Mouse (Mus musculus): ENCODE data around the gene Arid3a. TPM values are rescaled to one million over a fixed set of nuclear protein-coding genes. Genes with fewer than 3 reads are reported as not detected.

Arid3a gene
- total and polyA plus RNA-seq, 3 experiments = 48.4 to 114 (median 94.4) TPM

DNA sequence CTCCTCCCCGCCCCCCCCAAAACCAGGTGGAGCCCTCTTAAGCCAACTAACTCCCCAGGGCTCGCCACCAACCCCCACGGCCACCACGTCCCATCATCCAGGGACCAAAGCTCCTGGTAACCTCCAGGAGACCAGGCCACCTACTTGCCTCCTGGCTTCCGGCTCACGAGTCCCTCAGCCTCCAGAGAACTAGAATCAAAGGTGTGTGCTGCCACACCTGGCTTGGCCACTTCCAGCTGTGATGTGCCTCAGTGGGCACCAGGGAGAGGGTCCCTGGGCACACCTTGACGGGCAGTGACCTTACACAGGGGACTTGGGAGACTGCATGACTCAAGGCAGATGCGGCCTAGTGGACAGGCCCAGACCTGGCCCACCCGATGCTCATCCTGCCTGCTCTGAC is 28.8 kb downstream of the Arid3a start:
- in situ Hi-C loops (cut with MboI; ENCODE audit: low pct_ligation_motif_present, low pct_unique_long_range_greater_than_20kb, low sequenced_read_pairs) = no loop called here
- dilution Hi-C loops (cut with MboI; ENCODE audit: extremely low pct_ligation_motif_present, extremely low pct_unique_long_range_greater_than_20kb, low sequenced_read_pairs) = no loop called here
- no peak for DNase-seq (ENCODE audit: extremely low read depth)
- Histone ChIP-seq H3K4me2 (ENCODE audit: insufficient read depth, low read depth, poor library complexity, severe bottlenecking) (no peak overlapping the region), H3K36me3 (replicated peaks in 1 of 2; ENCODE audit: control insufficient read depth in 1 of 2, insufficient read depth in 1 of 2, low read length in 1 of 2) (peaks cover 23 to 36% of the 10 kb centered on the region in 2 experiments), H3K4me3 (replicated peaks in 1 of 3; ENCODE audit: low read depth in 2 of 3, low read length in 2 of 3, poor library complexity in 1 of 3) (no peak overlapping the region), H3K9ac (ENCODE audit: insufficient read depth, low read depth) (no peak overlapping the region), H3K27ac (ENCODE audit: insufficient read depth, low read depth) (peak overlapping the region; percentile 53), H3K9me3 (replicated peaks; ENCODE audit: low read length) (no peaks in the 10 kb centered on the region), H3K27me3 (replicated peaks) (no peaks in the 10 kb centered on the region), H3K4me1 (ENCODE audit: control insufficient read depth in 1 of 2, insufficient read depth in 2 of 2) (peaks cover 23 to 52% of the 10 kb centered on the region in 2 experiments), H3K79me2 (replicated peaks; ENCODE audit: control insufficient read depth, extremely low read depth, insufficient read depth, poor library complexity, severe bottlenecking) (peaks cover 7% of the 10 kb centered on the region)
- TF ChIP-seq MAFK (IDR thresholded peaks at IDR 0.05; ENCODE audit: insufficient replicate concordance, low read length) = no peak
- TF ChIP-seq POLR2AphosphoS2 (IDR thresholded peaks at IDR 0.05; ENCODE audit: low read depth, low read length) = peak; percentile 5; the same call in 1 of the 2 replicates

DNA sequence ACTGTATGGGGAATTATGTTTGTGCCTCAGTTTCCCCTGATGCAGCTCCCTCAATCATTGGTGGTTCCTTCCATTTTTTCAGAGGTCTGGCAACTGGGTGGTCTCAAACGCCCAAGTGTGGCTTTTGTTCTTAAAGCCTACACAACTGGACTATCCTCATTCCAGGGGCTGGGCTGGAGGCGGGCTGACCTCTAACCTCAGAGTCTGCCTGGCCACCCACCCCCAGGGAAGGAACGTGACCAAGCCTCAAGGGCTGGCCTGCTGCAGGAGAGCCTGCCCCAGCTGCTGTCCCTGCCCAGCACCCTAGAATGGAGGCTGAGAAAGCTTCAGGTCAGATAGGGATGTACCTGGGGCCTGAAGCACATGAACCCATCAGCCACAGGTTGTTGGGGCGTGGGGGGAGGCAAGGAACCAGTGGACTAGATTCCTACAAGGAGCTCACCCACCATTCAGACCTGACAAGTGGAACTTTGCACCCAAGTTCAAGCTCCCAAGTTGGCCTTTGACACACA is 29.9 kb downstream of the Arid3a start:
- Histone ChIP-seq H3K9ac (ENCODE audit: insufficient read depth, low read depth) (no peak overlapping the region), H3K4me1 (ENCODE audit: control insufficient read depth in 1 of 2, insufficient read depth in 2 of 2) (peaks cover 29 to 61% of the 10 kb centered on the region in 2 experiments)
- dilution Hi-C loops (cut with MboI; ENCODE audit: extremely low pct_ligation_motif_present, extremely low pct_unique_long_range_greater_than_20kb, low sequenced_read_pairs) = no loop called here

DNA sequence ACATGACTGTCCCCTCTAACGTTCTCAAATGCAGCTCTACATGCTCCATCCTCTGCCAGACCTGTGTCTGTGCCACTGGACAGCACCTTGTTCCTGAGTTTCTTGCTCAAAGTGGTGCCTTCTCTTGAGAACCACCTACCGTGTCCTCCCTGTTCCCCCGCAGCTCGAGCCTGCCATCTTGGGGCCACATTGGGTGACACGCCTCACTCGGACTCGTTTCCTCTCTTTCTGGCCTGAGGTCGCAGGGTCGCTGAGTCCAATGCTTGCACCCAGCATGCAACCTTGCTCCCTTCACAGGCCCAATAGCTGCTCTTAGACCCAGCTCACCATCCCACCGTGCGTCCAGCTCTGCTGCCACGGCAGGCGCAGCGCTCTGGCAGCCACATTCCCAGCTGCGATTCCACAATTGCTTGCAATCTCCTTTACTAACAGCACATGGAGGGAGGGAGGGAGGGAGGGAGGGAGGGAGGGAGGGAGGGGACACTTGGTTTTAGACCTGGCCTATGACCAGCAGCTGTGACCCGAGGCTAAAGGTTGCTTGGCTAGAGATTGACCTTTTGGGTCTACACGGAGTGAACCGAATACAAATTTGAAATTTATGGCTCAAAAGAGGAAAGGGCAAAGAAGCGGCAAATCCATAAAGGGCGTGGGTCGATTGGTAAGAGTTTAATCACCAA is 31.4 kb downstream of the Arid3a start:
- in situ Hi-C loops (cut with MboI; ENCODE audit: low pct_ligation_motif_present, low pct_unique_long_range_greater_than_20kb, low sequenced_read_pairs) (no loop called here), dilution Hi-C loops (cut with MboI; ENCODE audit: extremely low pct_ligation_motif_present, extremely low pct_unique_long_range_greater_than_20kb, low sequenced_read_pairs) (no loop called here)
- DNase-seq (ENCODE audit: extremely low read depth) = peak; percentile 78
- H3K79me2 ChIP-seq (replicated peaks; ENCODE audit: control insufficient read depth, extremely low read depth, insufficient read depth, poor library complexity, severe bottlenecking) = peaks cover 22% of the 10 kb centered on the region
- no peak overlapping the region for H3K4me3 ChIP-seq (replicated peaks in 1 of 3; ENCODE audit: low read depth in 2 of 3, low read length in 2 of 3, poor library complexity in 1 of 3)
- H3K36me3 ChIP-seq (replicated peaks in 1 of 2; ENCODE audit: control insufficient read depth in 1 of 2, insufficient read depth in 1 of 2, low read length in 1 of 2) = peaks cover 16 to 33% of the 10 kb centered on the region in 2 experiments
- no peaks in the 10 kb centered on the region for H3K9me3 ChIP-seq (replicated peaks; ENCODE audit: low read length)
- no peaks in the 10 kb centered on the region for H3K27me3 ChIP-seq (replicated peaks)
- no peak overlapping the region for H3K9ac ChIP-seq (ENCODE audit: insufficient read depth, low read depth)
- no peak overlapping the region for H3K27ac ChIP-seq (ENCODE audit: insufficient read depth, low read depth)
- no peak overlapping the region for H3K4me2 ChIP-seq (ENCODE audit: insufficient read depth, low read depth, poor library complexity, severe bottlenecking)
- peaks cover 25 to 60% of the 10 kb centered on the region in 2 experiments for H3K4me1 ChIP-seq (ENCODE audit: control insufficient read depth in 1 of 2, insufficient read depth in 2 of 2)
- peak; percentile 59 for TF ChIP-seq IRF4 (IDR thresholded peaks at IDR 0.05; ENCODE audit: low read depth, low read length)
- TF ChIP-seq MAX (IDR thresholded peaks at IDR 0.05; ENCODE audit: low read length) = peak; percentile 77
- no peak for TF ChIP-seq MAFK (IDR thresholded peaks at IDR 0.05; ENCODE audit: insufficient replicate concordance, low read length)
- TF ChIP-seq CTCF (conservative IDR thresholded peaks at IDR 0.05 in 1 of 2, IDR thresholded peaks at IDR 0.05 in 1 of 2; ENCODE audit: low read depth in 2 of 2, low read length in 2 of 2) = peak; percentile 68 to 99; a peak in 3 of 4 replicates
- TF ChIP-seq SIN3A (IDR thresholded peaks at IDR 0.05; ENCODE audit: low read length) = peak; percentile 84
- peak; percentile 73 for TF ChIP-seq MEF2A (IDR thresholded peaks at IDR 0.05; ENCODE audit: borderline replicate concordance, low read depth, low read length)
- TF ChIP-seq SMC3 (IDR thresholded peaks at IDR 0.05; ENCODE audit: low read depth, low read length) = peak; percentile 99
- 0 out of 2 replicates have a peak, but pooled peaks have one; percentile 29 for TF ChIP-seq BHLHE40 (IDR thresholded peaks at IDR 0.05; ENCODE audit: low read depth, low read length)
- TF ChIP-seq NRF1 (IDR thresholded peaks at IDR 0.05; ENCODE audit: low read depth, low read length) = peak; percentile 28; the same call in 1 of the 2 replicates
- TF ChIP-seq NELFE (IDR thresholded peaks at IDR 0.05; ENCODE audit: low read depth, low read length) = peak; percentile 66; the same call in 1 of the 2 replicates
- TF ChIP-seq RCOR1 (conservative IDR thresholded peaks at IDR 0.05; ENCODE audit: low read depth, low read length) = no peak
- TF ChIP-seq GABPA (IDR thresholded peaks at IDR 0.05; ENCODE audit: insufficient replicate concordance, low read depth, low read length) = no peak
- TF ChIP-seq TCF12 (IDR thresholded peaks at IDR 0.05; ENCODE audit: low read depth, low read length) = peak; percentile 67
- no peak for TF ChIP-seq ZKSCAN1 (IDR thresholded peaks at IDR 0.05; ENCODE audit: borderline replicate concordance, low read depth, low read length)
- no peak for TF ChIP-seq JUND (conservative IDR thresholded peaks at IDR 0.05; ENCODE audit: low read depth, low read length)
- TF ChIP-seq KAT2A (IDR thresholded peaks at IDR 0.05; ENCODE audit: insufficient replicate concordance, low read length) = no peak
- TF ChIP-seq E2F4 (IDR thresholded peaks at IDR 0.05; ENCODE audit: insufficient replicate concordance, low read depth, low read length) = no peak

More for the DNA sequence above, 29.9 kb downstream of the Arid3a start:
- no peaks in the 10 kb centered on the region for H3K9me3 ChIP-seq (replicated peaks; ENCODE audit: low read length)
- no peak for DNase-seq (ENCODE audit: extremely low read depth)
- peaks cover 16 to 34% of the 10 kb centered on the region in 2 experiments for H3K36me3 ChIP-seq (replicated peaks in 1 of 2; ENCODE audit: control insufficient read depth in 1 of 2, insufficient read depth in 1 of 2, low read length in 1 of 2)
- H3K4me2 ChIP-seq (ENCODE audit: insufficient read depth, low read depth, poor library complexity, severe bottlenecking) = no peak overlapping the region
- H3K27ac ChIP-seq (ENCODE audit: insufficient read depth, low read depth) = no peak overlapping the region
- TF ChIP-seq MYC (IDR thresholded peaks at IDR 0.05; ENCODE audit: low read depth, low read length) (no peak), TCF12 (IDR thresholded peaks at IDR 0.05; ENCODE audit: low read depth, low read length) (no peak), USF1 (IDR thresholded peaks at IDR 0.05; ENCODE audit: low read depth, low read length) (no peak), MAX (IDR thresholded peaks at IDR 0.05; ENCODE audit: low read length) (no peak), ELF1 (IDR thresholded peaks at IDR 0.05; ENCODE audit: low read depth, low read length) (no peak), MAFK (IDR thresholded peaks at IDR 0.05; ENCODE audit: insufficient replicate concordance, low read length) (no peak), ETS1 (conservative IDR thresholded peaks at IDR 0.05; ENCODE audit: low read depth, low read length) (no peak), PAX5 (IDR thresholded peaks at IDR 0.05; ENCODE audit: low read length) (no peak), POLR2AphosphoS2 (IDR thresholded peaks at IDR 0.05; ENCODE audit: low read depth, low read length) (no peak; the same call in 1 of the 2 replicates), JUND (conservative IDR thresholded peaks at IDR 0.05; ENCODE audit: low read depth, low read length) (no peak), GABPA (IDR thresholded peaks at IDR 0.05; ENCODE audit: insufficient replicate concordance, low read depth, low read length) (no peak), EP300 (IDR thresholded peaks at IDR 0.05; ENCODE audit: low read length) (no peak), NRF1 (IDR thresholded peaks at IDR 0.05; ENCODE audit: low read depth, low read length) (no peak), POLR2A (IDR thresholded peaks at IDR 0.05; ENCODE audit: low read depth, low read length) (no peak; the same call in 1 of the 2 replicates), CTCF (conservative IDR thresholded peaks at IDR 0.05 in 1 of 2, IDR thresholded peaks at IDR 0.05 in 1 of 2; ENCODE audit: low read depth in 2 of 2, low read length in 2 of 2) (no peak)
- in situ Hi-C loops (cut with MboI; ENCODE audit: low pct_ligation_motif_present, low pct_unique_long_range_greater_than_20kb, low sequenced_read_pairs) = no loop called here
- peaks cover 17% of the 10 kb centered on the region for H3K79me2 ChIP-seq (replicated peaks; ENCODE audit: control insufficient read depth, extremely low read depth, insufficient read depth, poor library complexity, severe bottlenecking)
- H3K27me3 ChIP-seq (replicated peaks) = no peaks in the 10 kb centered on the region
- H3K4me3 ChIP-seq (replicated peaks in 1 of 3; ENCODE audit: low read depth in 2 of 3, low read length in 2 of 3, poor library complexity in 1 of 3) = no peak overlapping the region
